In genomic region chr2:70248616-70249015, GRCm38 (mm10) we compare ENCODE assay signal across 25 mouse cellular contexts.
DNase-seq lines count a peak whose midpoint lies in the region; ATAC-seq and TF ChIP-seq lines count a peak whose summit lies in the region.
"Had no signal": no experiment of that assay in that cellular context is flagged by ENCODE, and none has a peak within 500 bp of the region (broad histone marks: within the 10 kb centered on the region; RNA-seq: fewer than 3 reads in every experiment).

No protein-coding gene starts in this region.

- DNase-seq in heart, embryonic 10.5 days (ENCODE audit: low spot score): peak; percentile 13
- no peak for DNase-seq in heart, postnatal 4 days
- peak; percentile 69 for DNase-seq in kidney, adult 2 months
- DNase-seq in kidney, postnatal 4 days: no peak
- DNase-seq in lung, embryonic 14.5 days: peak; percentile 9
- no peak for DNase-seq in lung, adult 2 months
- DNase-seq in testis, postnatal 10 days (ENCODE audit: low spot score): no peak
- DNase-seq: adrenal gland, postnatal 10 days; adrenal gland, postnatal 36 days; B cell, adult 2 months; cerebellum, adult 18-20 months; cerebellum, adult 9-10 months; cerebellum, postnatal 14 days; gastrocnemius, postnatal 10 days; gastrocnemius, postnatal 36 days; heart, postnatal 14 days had no signal

- ATAC-seq in lung, embryonic 14.5 days (ENCODE audit: insufficient read depth): no peak
- ATAC-seq: forebrain, embryonic 13.5 days; forebrain, embryonic 16.5 days; Patski had no signal

- no peak for TF ChIP-seq CTCF in kidney, adult 2 months (conservative IDR thresholded peaks at IDR 0.05; ENCODE audit: insufficient read depth, insufficient read length, low read depth, low read length)
- TF ChIP-seq CTCF in lung, embryonic 14.5 days (IDR thresholded peaks at IDR 0.05; ENCODE audit: low read depth): no peak
- no peak for TF ChIP-seq CTCF in lung, adult 2 months (IDR thresholded peaks at IDR 0.05; ENCODE audit: insufficient read depth, low read length)

- H3K4me3 ChIP-seq in heart, embryonic 10.5 days: no peak overlapping the region
- H3K4me3 ChIP-seq in kidney, adult 2 months (ENCODE audit: insufficient read depth, low read depth, low read length): no peak overlapping the region
- no peak overlapping the region for H3K4me3 ChIP-seq in lung, embryonic 14.5 days (ENCODE audit: low read depth, low read length)
- H3K4me3 ChIP-seq in lung, adult 2 months (replicated peaks; ENCODE audit: extremely low read depth, low read depth, low read length): no peak overlapping the region
- H3K4me3 ChIP-seq: forebrain, embryonic 10.5 days; forebrain, embryonic 13.5 days; heart, embryonic 13.5 days; hindbrain, embryonic 12.5 days; hindbrain, embryonic 15.5 days had no signal

- H3K27ac ChIP-seq in heart, embryonic 10.5 days: no peak overlapping the region
- no peak overlapping the region for H3K27ac ChIP-seq in kidney, adult 2 months (ENCODE audit: insufficient read depth, low read depth, low read length)
- no peak overlapping the region for H3K27ac ChIP-seq in lung, embryonic 14.5 days (ENCODE audit: low read depth)
- H3K27ac ChIP-seq: forebrain, embryonic 10.5 days; forebrain, embryonic 13.5 days; heart, embryonic 13.5 days; hindbrain, embryonic 12.5 days; hindbrain, embryonic 15.5 days had no signal

- H3K27me3 ChIP-seq in heart, embryonic 10.5 days (ENCODE audit: insufficient read depth, poor library complexity, severe bottlenecking): peaks cover 22% of the 10 kb centered on the region
- no peaks in the 10 kb centered on the region for H3K27me3 ChIP-seq in kidney, adult 2 months (replicated peaks; ENCODE audit: control insufficient read depth, insufficient read depth, low read length)
- no peaks in the 10 kb centered on the region for H3K27me3 ChIP-seq in lung, embryonic 14.5 days (ENCODE audit: insufficient read depth, low read length)
- H3K27me3 ChIP-seq: CH12.LX; forebrain, embryonic 13.5 days; hindbrain, embryonic 12.5 days; hindbrain, embryonic 15.5 days; Patski had no signal

- H3K4me1 ChIP-seq in heart, embryonic 10.5 days: no peaks in the 10 kb centered on the region
- H3K4me1 ChIP-seq in kidney, adult 2 months (ENCODE audit: control insufficient read depth, insufficient read depth, low read length): peaks cover 3% of the 10 kb centered on the region; the same call in 1 of the 2 replicates
- no peaks in the 10 kb centered on the region for H3K4me1 ChIP-seq in lung, embryonic 14.5 days (ENCODE audit: insufficient read depth)
- H3K4me1 ChIP-seq in lung, adult 2 months (ENCODE audit: control insufficient read depth, insufficient read depth, low read length): no peaks in the 10 kb centered on the region
- H3K4me1 ChIP-seq: forebrain, embryonic 10.5 days; forebrain, embryonic 13.5 days; heart, embryonic 13.5 days; hindbrain, embryonic 12.5 days; hindbrain, embryonic 15.5 days had no signal

- H3K36me3 ChIP-seq in heart, embryonic 10.5 days: no peaks in the 10 kb centered on the region
- no peaks in the 10 kb centered on the region for H3K36me3 ChIP-seq in kidney, adult 2 months (ENCODE audit: control insufficient read depth, insufficient read depth, low read length)
- no peaks in the 10 kb centered on the region for H3K36me3 ChIP-seq in lung, embryonic 14.5 days (ENCODE audit: insufficient read depth)
- H3K36me3 ChIP-seq: forebrain, embryonic 10.5 days; G1E; heart, embryonic 13.5 days; hindbrain, embryonic 12.5 days; hindbrain, embryonic 15.5 days had no signal

- no peaks in the 10 kb centered on the region for H3K9me3 ChIP-seq in heart, embryonic 10.5 days
- H3K9me3 ChIP-seq in lung, embryonic 14.5 days (ENCODE audit: low read depth, low read length): no peaks in the 10 kb centered on the region
- H3K9me3 ChIP-seq: forebrain, embryonic 10.5 days; forebrain, embryonic 13.5 days; G1E; heart, embryonic 13.5 days; hindbrain, embryonic 12.5 days; hindbrain, embryonic 15.5 days had no signal

- no peak overlapping the region for H3K9ac ChIP-seq in lung, embryonic 14.5 days
- H3K9ac ChIP-seq: forebrain, embryonic 13.5 days; heart, embryonic 13.5 days; hindbrain, embryonic 12.5 days; hindbrain, embryonic 15.5 days had no signal

- H3K4me2 ChIP-seq in lung, embryonic 14.5 days: no peak overlapping the region
- H3K4me2 ChIP-seq: forebrain, embryonic 13.5 days; heart, embryonic 13.5 days; hindbrain, embryonic 12.5 days; hindbrain, embryonic 15.5 days had no signal

- TF ChIP-seq POLR2A in kidney, adult 2 months (IDR thresholded peaks at IDR 0.05; ENCODE audit: low read depth, low read length): no peak
- TF ChIP-seq POLR2A in lung, adult 2 months (IDR thresholded peaks at IDR 0.05; ENCODE audit: borderline replicate concordance, extremely low read depth, low read depth, low read length): no peak

- WGBS in heart, embryonic 10.5 days: 79% methylated on average over 7 of the region's 7 CpGs
- 63% methylated on average over 7 of the region's 7 CpGs for WGBS in kidney, adult 2 months
- WGBS in lung, embryonic 14.5 days: 79% methylated on average over 7 of the region's 7 CpGs
- WGBS in lung, adult 2 months: 77% methylated on average over 7 of the region's 7 CpGs

Comparison
In these comparisons a context has a peak if more than half of its experiments do, and no peak if none do; other contexts are left out.
1. DNase-seq: peak in heart, embryonic 10.5 days (single experiment), kidney, adult 2 months (single experiment) and lung, embryonic 14.5 days (single experiment); none in heart, postnatal 4 days (single experiment), kidney, postnatal 4 days (0 of 2), lung, adult 2 months (single experiment) and testis, postnatal 10 days (single experiment).